Mouse (Mus musculus) liver, embryonic 14.5 days (tissue): ENCODE measurements at regions not wholly inside any gene's neighbourhood (a gene's known extent, or its start where the extent isn't known, plus 50 kb on each side); places are given as distances from the start of the nearest gene placed in this dataset.

Experiments
- ATAC-seq: fragments of 200-750 bp; cut with Nextera tagmentation; 2 replicates; pipeline ENCODE4 v1.8.0; 2017; ENCODE audit warnings: moderate number of reproducible peaks, mild to moderate bottlenecking, moderate library complexity; ENCODE audit not compliant: insufficient read depth
- DNase-seq, 3 experiments: peaks; one replicate each; pipeline ENCODE4 v3.0.0-alpha.2; 2012 to 2013; ENCODE audit warnings: low read depth in 3 of 3, low spot score in 3 of 3
- H3K27ac ChIP-seq: fragments of 300-500 bp; sonication (generic); 2 replicates; pipeline ENCODE4 v1.5.1; 2014; ENCODE audit warnings: moderate library complexity, mild to moderate bottlenecking, control low read depth, inconsistent platforms
- H3K27me3 ChIP-seq: fragments of 300-500 bp; sonication (generic); 2 replicates; pipeline ENCODE4 v1.6.1; 2014; ENCODE audit warnings: mild to moderate bottlenecking, low read length, moderate library complexity; ENCODE audit not compliant: control insufficient read depth, insufficient read depth
- H3K36me3 ChIP-seq: fragments of 300-500 bp; sonication (generic); replicated peaks from 2 replicates; pipeline ENCODE4 v1.6.1; 2014; ENCODE audit warnings: low read depth; ENCODE audit not compliant: control insufficient read depth, insufficient read depth
- H3K4me1 ChIP-seq, 2 experiments: fragments of 200-500 bp in 1 of 2; fragments of 300-500 bp in 1 of 2; sonication (generic) in 1 of 2; replicated peaks; 2 replicates each; pipeline ENCODE4 v1.6.1; 2012 to 2014; ENCODE audit warnings: antibody characterized with exemption in 1 of 2, inconsistent platforms in 1 of 2, low read length in 1 of 2; ENCODE audit not compliant: control insufficient read depth in 2 of 2, insufficient read depth in 2 of 2
- H3K4me2 ChIP-seq: fragments of 300-500 bp; sonication (generic); 2 replicates; pipeline ENCODE4 v1.6.1; 2014; ENCODE audit warnings: low read depth, mild to moderate bottlenecking, control low read depth, moderate library complexity
- H3K4me3 ChIP-seq, 2 experiments: fragments of 200-500 bp in 1 of 2; fragments of 300-500 bp in 1 of 2; sonication (generic) in 1 of 2; 2 replicates each; pipeline ENCODE4 v1.5.1; 2012 to 2014; ENCODE audit warnings: low read depth in 2 of 2, low read length in 2 of 2, mild to moderate bottlenecking in 2 of 2, control low read depth in 1 of 2, inconsistent platforms in 1 of 2, moderate library complexity in 1 of 2; ENCODE audit not compliant: insufficient read depth in 1 of 2
- H3K9ac ChIP-seq: fragments of 300-500 bp; sonication (generic); replicated peaks from 2 replicates; pipeline ENCODE4 v1.6.1; 2014; ENCODE audit warnings: mild to moderate bottlenecking, control low read depth, moderate library complexity
- H3K9me3 ChIP-seq: fragments of 300-500 bp; sonication (generic); 2 replicates; pipeline ENCODE4 v1.6.1; 2016; ENCODE audit warnings: low read length, mixed read lengths; ENCODE audit not compliant: control insufficient read depth
- CTCF ChIP-seq: IDR thresholded peaks from 2 replicates; pipeline ENCODE4 v1.5.1; 2016; ENCODE audit warnings: antibody characterized with exemption, low read depth, control low read depth
- EP300 ChIP-seq: IDR thresholded peaks from 2 replicates; pipeline ENCODE4 v1.6.1; 2016; ENCODE audit warnings: antibody characterized with exemption, low read depth
- WGBS: fragments of 180-500 bp; shearing (Covaris S2); extraction: QIAGEN DNeasy Blood & Tissue Kit; methylation state at CpG from one replicate; pipeline ENCODE4 v1.1.7; 2014; ENCODE audit not compliant: insufficient replicate concordance; 5-methylcytosine and 5-hydroxymethylcytosine counted together

GRCm38 (mm10) chr11:114119135-114119534 lies 52.3 kb upstream of the Sdk2 start:
- no peak overlapping the region for H3K9ac ChIP-seq
- TF ChIP-seq EP300: no peak
- TF ChIP-seq CTCF: no peak
- 64% methylated on average over 9 of the region's 9 CpGs for WGBS
- H3K4me3 ChIP-seq: no peak overlapping the region
- H3K27me3 ChIP-seq: no peaks in the 10 kb centered on the region
- DNase-seq: no peak
- no peak overlapping the region for H3K27ac ChIP-seq
- H3K9me3 ChIP-seq: no peaks in the 10 kb centered on the region
- H3K4me1 ChIP-seq: no peaks in the 10 kb centered on the region
- H3K36me3 ChIP-seq: no peaks in the 10 kb centered on the region
- no peak overlapping the region for H3K4me2 ChIP-seq
- no peak for ATAC-seq
